Mouse (Mus musculus) ES-Bruce4 (cell line): ENCODE measurements around the gene Slc1a6.
A peak's percentile ranks its signal among the peaks of the same experiment; 100 is the strongest.

Experiments
- CTCF ChIP-seq: IDR thresholded peaks from one replicate; pipeline ENCODE4 v1.8.1; 2011; ENCODE audit warnings: low read depth, low read length
- EP300 ChIP-seq: IDR thresholded peaks from 2 replicates; pipeline ENCODE4 v1.6.1; 2011; ENCODE audit warnings: low read depth, low read length; ENCODE audit not compliant: insufficient read depth
- POLR2A ChIP-seq: IDR thresholded peaks from one replicate; pipeline ENCODE4 v1.8.1; 2011; ENCODE audit warnings: low read length; ENCODE audit not compliant: insufficient read depth

GRCm38 (mm10) chr10:78790561-78790960 is 10.3 kb downstream of the Slc1a6 start:
- TF ChIP-seq EP300 (no peak), CTCF (peak; percentile 2), POLR2A (no peak)
